Mouse (Mus musculus) layer of hippocampus, postnatal 10 days (tissue): ENCODE data around the gene Wnt10a. TPM values are rescaled to one million over a fixed set of nuclear protein-coding genes. Genes with fewer than 3 reads are reported as not detected.

Source experiments
- DNase-seq, 2 experiments: peaks; one replicate each; pipeline ENCODE4 v3.0.0; 2021; ENCODE audit warnings: low spot score in 2 of 2
- total RNA-seq, 2 experiments: library from RNA; stranded (reverse); gene quantifications; 2 replicates each; pipeline ENCODE4 v1.2.3; 2021

The Wnt10a gene
- total RNA-seq, 2 experiments from 2014 or later, result 1.1 to 1.2 TPM

DNA sequence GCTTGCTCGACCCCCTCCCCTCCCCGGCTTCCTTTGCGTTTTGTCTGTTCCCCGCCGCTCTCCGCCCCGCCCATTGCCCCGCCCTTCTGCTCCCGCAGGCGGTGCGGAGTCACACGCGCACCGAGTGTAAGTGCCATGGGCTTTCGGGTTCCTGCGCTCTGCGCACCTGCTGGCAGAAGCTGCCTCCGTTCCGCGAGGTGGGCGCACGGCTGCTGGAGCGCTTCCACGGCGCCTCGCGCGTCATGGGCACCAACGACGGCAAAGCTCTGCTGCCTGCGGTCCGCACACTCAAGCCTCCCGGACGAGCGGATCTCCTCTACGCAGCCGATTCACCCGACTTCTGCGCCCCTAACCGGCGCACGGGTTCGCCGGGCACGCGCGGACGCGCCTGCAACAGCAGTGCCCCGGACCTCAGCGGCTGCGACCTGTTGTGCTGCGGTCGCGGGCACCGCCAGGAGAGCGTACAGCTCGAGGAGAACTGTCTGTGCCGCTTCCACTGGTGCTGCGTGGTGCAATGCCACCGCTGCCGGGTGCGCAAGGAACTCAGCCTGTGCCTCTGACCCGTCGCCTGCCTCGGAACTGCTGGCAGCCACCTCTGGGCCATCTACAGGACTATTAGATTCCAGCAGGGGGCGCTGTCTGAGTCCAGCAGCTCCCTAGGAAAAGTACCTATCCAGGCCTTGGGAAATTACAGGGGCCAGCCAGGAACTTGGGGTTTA, 7.1 kb upstream of the Wnt10a start:
- DNase-seq, result peak; percentile 63 to 65

DNA sequence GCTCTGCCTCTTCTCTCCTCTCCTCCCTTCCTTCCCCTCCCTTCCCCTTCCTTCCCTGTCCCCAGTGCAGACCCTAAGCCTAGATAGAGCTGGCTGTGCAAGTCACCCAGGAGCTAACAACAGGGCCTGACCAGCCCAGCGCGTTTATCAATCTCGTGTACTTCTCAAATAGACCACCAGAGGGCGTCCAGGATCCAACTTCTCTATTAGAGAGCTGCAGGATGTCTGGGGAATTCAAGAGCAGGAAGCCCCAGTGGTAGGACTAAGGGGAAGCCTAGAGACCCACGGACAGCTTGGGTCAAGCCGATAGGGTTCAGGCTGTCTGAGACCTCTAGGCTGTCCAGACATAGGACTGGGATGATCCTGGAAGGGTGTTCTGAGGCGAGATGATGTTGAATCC, 3.5 kb upstream of the Wnt10a start:
- peak; percentile 88 to 89 for DNase-seq

DNA sequence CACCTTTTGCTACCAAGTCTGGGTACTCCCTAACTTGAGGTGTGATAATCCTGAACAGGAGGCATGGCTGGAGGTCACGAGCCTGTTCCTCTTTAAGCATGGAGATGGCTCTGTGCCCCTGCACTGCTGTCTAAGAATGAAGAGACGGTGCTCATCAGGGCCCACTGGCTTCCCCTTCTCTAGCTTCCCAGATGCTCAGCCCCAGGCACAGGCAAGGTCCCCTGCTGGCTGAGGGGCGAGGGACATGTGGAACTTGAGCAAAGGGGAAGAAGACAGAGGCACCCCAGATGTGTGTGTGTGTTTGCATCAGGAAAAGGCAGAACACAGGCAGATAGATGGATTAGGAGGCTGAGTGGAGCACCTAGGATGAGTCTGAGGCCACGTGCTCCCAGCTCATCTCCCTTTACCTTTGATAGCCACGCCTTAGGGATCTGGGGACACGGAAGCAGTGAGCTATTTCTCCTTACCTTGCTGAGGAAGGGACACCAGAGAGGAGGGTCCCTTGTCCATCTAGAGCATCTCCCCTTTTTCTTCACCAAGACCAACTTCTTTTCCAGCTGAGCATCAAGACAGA, 2.6 kb upstream of the Wnt10a start:
- DNase-seq, result no peak

DNA sequence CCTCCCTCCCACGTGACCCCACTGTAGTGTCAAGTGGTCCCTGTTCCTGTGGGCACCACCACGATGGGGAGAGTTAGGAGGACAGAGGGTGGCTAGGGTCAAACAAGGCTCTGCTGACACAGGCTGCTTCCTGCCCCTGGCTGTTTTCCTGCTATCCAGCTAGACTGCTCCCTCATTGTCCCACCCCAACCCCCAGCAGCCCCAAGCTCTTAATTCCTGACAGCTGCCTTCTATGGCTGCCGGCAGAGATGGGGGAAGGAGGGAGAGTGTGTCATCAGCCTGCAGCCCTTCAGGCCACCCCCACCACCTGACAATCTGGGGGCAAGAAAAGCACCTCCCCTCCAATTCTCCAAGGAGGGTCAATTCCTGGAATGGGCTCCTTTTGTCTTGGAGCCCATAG, 1.2 kb upstream of the Wnt10a start:
- DNase-seq, result no peak

DNA sequence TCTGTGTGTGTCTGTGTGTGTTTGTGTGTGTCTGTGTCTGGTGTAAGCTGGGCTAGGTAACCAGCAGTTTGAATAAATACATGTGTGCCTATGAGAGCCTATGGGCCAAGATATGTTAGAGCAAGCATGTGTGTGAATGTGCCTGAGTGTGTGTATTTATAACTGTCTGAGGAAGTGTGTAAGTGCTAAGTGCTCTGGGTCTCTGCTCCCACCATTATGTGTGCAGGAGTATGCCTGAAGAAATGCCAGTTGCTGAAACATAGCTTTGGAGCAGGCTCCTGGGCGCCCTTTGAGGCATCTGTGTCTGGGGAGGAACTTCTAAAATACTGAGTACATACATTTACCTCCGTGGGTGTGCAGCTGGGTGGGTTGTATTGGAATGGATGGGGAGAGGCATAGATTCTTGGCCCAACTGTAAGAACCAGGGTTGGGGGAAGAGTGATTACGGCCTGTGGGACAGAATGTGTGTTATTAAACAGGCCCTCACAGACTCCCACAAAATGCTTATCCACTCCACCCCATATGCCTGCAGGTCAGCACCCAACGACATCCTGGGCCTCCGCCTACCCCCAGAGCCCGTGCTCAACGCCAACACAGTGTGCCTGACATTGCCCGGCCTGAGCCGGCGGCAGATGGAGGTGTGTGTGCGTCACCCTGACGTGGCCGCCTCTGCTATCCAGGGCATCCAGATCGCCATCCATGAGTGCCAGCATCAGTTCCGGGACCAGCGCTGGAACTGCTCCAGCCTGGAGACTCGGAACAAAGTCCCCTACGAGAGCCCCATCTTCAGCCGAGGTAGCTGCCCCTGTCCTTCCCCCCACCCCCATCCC, 1.7 kb downstream of the Wnt10a start:
- DNase-seq, result no peak

DNA sequence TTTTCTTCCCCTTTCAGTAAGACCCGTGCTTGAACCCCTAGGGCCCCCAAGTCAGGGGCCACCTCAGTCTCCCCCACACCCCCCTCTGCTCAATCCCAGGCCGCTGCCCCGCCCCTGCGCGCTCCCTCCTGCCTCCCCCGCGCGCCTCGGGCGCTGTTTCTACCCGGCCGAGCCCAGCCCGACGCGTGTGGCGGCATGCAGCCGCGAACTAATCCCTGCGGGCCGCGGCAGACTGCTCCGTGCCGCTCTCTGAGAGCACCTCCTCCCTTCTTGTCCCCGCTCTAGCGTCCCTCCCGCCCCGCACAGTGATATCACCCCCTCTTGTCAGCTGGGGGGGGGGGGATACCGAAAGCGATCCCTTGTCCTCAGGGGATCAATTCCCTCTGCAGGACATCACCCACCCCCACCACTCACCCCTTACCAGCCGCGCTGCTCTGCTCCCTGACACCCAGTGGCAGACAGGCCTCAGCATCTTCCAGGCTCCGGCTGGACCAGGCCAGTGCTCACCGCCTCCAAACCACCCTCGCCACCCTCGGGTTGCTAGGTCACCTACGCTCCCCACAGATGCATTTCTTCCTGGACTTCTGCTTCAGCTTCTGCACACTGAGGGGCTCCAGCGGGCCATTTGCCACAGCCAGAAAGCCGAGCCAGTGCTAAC, 3.3 kb downstream of the Wnt10a start:
- DNase-seq, result peak in 1 of 2 experiments; percentile 24

DNA sequence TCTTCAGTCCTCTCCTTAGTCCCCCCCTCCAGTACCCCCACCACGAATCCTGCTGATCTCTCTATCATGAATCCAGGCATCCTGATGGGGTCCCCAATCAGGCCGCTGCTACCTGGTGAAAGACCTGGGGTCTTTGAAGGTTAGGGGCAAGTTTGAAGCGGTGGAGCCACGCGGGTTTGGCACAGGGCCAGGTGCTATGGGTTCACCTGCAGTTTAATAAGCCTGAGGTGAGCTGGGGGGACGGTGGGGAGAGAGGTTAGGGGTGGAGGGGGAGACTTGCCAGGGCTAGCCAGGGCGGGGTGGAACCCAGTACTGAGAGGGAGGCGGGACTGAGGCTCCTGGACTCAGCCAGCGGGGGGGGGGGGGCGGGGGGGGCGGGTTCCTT, 3.8 kb downstream of the Wnt10a start:
- DNase-seq, result no peak

DNA sequence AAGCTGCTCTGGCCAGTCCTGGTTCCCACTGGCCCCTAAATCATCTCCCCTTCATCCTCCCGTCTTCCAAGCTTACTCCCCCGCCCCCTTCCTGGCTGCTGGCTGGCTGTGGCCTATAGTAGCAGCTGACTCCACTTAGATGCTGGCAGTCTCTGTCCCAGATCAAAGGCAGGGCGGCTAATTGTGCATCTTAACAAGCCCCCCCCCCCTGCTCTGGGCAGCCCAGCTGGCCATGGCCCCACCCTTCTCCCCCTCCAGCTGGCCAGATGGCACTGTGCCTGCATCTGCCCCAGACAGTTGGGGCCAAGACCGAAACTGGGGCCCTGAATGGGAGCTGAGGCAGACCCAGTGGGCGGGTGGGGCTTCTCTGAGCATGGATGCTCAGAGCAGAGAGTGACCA, 6.1 kb downstream of the Wnt10a start:
- peak; percentile 48 to 70 for DNase-seq

DNA sequence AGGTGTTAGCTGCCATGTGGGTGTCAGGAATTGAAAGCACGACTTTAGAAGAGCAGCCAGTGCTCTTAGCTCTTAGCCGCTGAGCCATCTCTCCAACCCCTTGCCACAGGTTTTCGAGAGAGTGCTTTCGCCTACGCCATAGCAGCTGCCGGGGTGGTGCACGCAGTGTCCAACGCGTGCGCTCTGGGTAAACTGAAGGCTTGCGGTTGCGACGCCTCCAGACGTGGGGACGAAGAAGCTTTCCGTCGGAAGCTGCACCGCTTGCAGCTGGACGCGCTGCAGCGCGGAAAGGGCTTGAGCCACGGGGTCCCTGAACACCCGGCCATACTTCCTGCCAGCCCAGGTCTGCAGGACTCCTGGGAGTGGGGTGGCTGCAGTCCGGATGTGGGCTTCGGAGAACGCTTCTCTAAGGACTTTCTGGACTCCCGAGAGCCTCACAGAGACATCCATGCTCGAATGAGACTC, 9.1 kb downstream of the Wnt10a start:
- peak in 1 of 2 experiments; percentile 18 for DNase-seq

DNA sequence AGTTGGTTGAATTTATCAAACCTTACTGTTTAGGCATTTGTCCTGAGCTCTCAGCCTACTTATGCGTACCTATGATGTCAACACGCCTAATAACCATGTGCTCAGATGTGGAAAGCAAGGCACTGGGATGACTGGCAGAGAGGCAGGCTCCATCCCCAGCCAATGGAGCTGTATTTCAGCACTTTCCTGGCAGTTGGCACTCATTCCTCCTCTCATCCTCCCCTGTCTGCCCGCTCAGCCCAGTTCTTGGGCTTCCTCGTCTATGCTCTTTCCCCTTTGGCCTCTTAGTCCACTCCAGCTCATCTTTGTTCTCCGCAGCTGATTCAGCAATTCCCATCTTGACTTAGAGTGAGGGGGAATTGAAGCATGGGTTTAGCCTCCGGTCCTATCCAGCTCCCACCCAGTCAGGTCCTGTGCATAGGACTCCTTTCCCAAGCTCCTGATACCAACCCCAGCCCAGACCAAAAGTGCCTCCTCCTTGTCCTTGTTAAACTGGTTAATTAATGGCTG, 10.4 kb downstream of the Wnt10a start:
- no peak for DNase-seq

DNA sequence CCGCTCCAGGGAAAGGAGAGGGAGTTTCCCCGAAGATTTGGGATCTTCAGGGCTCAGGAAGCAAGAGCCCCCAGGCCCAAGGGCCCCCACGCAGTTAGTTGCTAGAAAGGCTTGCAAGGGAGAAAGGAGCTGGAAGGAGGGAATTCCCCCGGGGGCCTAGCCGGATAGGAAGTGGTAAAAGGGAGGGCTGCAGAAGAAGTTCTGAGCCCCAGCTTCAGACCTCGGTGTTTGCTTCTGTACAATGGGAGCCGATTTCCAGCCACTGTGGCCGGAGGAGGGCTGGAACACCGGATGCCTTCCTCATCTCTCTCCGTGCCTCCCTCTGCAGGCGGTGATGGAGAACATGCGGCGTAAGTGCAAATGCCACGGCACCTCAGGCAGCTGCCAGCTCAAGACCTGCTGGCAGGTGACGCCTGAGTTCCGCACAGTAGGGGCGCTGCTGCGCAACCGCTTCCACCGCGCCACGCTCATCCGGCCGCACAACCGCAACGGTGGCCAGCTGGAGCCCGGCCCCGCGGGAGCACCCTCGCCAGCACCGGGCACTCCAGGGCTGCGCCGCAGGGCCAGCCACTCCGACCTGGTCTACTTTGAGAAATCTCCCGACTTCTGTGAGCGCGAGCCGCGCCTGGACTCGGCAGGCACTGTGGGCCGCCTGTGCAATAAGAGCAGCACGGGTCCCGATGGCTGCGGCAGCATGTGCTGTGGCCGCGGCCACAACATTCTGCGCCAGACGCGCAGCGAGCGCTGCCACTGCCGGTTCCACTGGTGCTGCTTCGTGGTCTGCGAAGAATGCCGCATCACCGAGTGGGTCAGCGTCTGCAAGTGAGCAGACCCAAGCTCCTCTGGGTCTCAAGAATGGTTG, 11.7 kb downstream of the Wnt10a start:
- DNase-seq, result peak; percentile 68 to 79

DNA sequence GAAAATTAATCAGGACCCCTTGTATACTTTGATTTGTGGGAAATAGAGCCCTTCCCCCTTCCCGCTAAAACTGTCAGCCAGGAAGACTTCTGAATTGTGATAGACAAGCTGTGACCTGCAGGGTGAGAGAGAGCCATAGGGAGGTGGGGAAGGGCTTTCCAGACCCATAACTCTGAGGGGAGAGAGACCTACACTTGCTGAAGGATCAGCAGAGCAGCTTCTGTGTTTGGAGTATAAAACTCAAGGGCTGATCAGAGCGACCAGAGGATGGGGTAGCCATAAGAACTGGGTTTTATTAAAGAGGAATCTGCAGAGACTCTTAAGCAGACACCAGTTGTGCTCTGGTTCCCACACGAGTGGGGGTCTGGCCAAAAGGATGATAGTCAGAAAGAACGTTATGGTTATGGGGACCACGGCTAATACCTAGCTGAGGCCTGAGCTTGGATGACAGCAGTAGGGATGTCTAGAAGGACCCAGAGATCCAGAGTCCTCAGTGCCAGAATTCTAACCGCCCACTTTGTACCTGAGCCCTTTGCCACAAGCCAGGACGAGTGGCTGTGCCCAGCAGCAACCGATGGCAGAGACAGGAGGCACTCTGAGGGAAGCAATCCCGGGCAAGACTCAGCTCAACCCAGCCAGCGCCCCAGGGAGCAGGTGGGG, 13.0 kb downstream of the Wnt10a start:
- no peak for DNase-seq

DNA sequence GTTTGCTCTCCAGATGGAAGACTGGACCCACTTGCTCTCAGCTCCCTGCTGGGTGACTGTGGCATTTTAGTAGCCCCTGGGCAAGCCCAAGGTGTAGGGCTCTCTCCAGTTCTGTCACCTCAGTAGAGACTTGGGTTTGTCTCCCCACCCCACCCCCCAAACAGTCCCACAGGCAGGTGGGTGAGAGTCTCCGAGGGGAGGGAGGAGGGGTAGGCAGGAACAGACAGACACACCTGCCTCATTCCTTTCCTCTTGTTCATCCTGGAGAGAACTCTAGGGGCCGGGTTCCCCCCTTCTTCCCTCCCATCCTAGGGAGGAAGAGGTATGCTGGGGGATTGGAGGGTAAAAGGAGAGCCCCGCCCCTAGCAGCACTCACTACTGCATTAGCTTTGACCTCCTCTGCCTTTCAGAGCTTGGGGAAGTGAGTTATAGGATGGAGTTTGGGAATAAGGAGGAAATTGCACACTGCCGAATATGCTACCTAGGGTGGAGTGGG, 14.1 kb downstream of the Wnt10a start:
- DNase-seq, result no peak

DNA sequence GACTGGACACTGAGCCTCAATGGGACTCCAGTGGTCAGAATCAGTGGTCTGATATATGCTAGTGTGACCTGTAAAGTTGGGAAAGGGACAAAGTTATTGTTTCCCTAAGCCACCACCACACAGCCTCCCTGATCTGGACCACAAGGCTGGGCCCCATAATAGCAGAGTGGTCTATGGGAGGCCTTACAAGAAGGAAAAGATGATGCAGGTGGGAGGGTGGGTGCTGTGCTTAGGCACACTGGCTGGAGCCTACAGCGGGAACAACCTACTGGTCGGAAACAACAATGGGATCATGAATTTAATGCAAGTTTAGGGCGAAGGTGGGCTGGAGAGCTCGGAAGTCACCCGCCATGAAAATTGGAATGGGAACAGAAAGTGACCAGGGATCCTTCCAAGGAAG, 14.5 kb downstream of the Wnt10a start:
- DNase-seq, result no peak

DNA sequence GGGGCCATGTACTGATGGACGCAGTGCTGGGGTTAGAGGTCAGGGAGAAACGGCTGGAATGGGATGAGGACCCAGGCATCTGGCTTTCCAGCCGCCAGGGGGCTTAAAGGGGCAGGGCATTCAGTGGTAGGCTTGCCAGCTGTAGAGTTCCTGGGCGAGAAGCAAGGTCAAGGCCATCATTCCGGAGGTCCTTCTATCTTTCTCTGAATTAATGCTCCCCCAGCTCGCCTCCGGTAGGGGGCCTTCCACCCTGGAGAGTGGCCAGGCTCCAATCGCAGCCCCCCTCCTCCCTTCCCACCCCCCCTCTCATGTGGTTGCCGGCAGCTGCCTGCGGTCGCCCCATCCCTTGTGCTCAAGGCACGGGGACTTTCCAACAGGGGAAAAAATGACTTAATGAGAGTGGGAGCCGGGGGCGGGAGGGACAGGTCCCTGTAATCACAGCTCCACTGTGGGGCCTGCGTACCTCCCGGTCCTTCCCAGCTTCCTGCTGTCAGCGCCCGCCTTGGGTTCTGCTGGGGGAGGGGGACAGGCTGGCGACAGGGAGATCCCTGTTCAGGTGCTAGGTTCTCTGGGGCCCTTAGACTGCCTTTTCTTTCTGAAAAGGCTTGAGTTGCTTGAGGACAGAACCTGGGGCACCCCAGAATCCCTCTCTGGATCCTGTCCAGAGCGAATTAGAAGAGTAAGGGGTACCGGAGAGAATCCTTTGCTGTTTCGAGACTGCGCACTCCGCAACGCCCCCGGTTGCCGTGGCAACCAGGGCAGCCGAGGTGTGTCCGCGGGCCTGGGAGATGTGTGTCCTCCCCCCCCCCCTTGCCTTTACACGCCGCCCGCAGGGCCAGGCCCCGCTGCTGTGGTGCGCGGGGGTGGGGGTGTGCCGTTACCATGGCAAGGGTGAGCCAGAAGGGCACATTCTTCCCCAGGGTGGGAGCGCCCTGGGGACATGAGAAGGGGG, 15.3 kb downstream of the Wnt10a start:
- DNase-seq, result peak; percentile 48 to 58

DNA sequence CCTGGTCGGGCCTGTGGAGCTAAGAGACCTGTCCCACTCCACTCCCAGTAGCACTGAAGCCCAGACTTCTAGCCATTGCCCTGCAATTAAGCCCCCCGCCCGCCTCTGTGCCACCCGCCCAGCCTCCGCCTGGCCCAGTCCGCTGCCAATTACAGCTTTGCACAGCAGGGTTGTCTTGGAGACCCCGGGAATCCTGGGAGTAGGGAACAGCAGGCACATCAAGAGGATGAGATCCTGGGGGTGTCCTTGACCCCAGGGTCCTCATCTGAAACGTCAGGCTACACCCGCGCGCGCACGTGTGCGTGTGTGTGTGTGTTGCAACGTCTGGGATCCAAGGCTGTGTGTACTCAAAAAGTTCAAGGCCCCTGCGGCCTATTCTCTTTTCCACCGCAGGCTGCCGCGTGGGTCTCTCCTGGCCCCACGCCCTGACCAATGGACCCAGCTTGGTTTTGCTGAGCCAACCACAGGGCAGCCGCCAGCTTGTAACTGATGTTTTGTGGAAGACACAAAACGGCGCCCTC, 16.3 kb downstream of the Wnt10a start:
- peak in 1 of 2 experiments; percentile 47 for DNase-seq

DNA sequence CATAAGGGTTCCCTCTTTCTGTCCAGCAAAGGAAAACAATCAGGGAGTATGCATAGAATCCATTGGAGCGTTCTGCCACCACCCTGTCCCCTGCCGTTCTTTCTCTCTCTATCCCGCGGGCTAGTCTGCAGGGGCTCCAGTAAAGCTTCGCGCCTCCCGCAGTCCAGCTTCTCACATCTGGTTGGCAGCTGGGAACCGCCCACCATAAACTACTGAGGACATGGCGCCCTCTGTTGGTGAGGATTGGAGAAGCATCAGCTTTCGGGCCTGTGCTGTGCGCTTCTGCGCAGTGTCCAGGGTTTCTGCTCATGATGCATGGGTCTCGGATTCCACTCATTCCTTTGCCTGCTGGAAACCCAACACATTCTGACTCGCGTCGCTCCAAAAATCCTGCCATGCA, 16.8 kb downstream of the Wnt10a start:
- peak; percentile 94 to 96 for DNase-seq

DNA sequence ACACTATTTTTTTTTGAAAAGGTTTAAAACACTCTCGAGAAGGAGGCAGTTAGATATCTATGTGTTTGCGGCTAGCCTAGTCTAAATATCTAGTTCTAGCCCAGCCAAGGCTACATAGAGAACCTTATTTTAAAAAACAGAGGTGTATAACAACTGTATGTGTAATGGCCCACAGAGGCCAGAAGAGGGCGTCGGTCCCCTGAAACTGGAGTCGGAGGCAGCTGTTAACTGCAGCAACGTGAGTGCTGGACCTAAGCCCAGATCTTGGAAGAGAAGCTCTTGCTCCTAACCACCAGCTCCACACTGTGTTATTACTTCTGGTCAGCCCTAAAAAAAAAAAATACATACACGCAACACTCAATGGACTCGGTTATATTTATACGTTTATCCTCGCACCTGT, 17.7 kb downstream of the Wnt10a start:
- peak in 1 of 2 experiments; percentile 21 for DNase-seq
